Mouse (Mus musculus) ES-Bruce4 (cell line): ENCODE measurements around the gene Mapk7. TPM values are rescaled to one million over a fixed set of nuclear protein-coding genes. Genes with fewer than 3 reads are reported as not detected.

ENCODE experiments used
- H3K27ac ChIP-seq: 2 replicates; pipeline ENCODE4 v1.5.1; 2012; ENCODE audit warnings: low read length, inconsistent platforms; ENCODE audit not compliant: insufficient read depth
- H3K27me3 ChIP-seq: 2 replicates; pipeline ENCODE4 v1.6.1; 2012; ENCODE audit warnings: mild to moderate bottlenecking, low read length, inconsistent platforms; ENCODE audit not compliant: control insufficient read depth, poor library complexity, insufficient read depth, severe bottlenecking
- H3K36me3 ChIP-seq: 2 replicates; pipeline ENCODE4 v1.6.1; 2012; ENCODE audit warnings: inconsistent platforms, mild to moderate bottlenecking, low read length, moderate library complexity; ENCODE audit not compliant: control insufficient read depth, poor library complexity, insufficient read depth, severe bottlenecking
- H3K4me1 ChIP-seq: one replicate; pipeline ENCODE4 v1.8.1; 2011; ENCODE audit warnings: low read length; ENCODE audit not compliant: control insufficient read depth, insufficient read depth
- H3K4me3 ChIP-seq: 2 replicates; pipeline ENCODE4 v1.5.1; 2011; ENCODE audit warnings: low read depth, mild to moderate bottlenecking, low read length
- H3K9ac ChIP-seq: 2 replicates; pipeline ENCODE4 v1.6.1; 2012; ENCODE audit warnings: low read depth, mild to moderate bottlenecking, inconsistent platforms; ENCODE audit not compliant: poor library complexity, severe bottlenecking
- H3K9me3 ChIP-seq: replicated peaks from 2 replicates; pipeline ENCODE4 v1.6.1; 2012; ENCODE audit warnings: mild to moderate bottlenecking, low read length, inconsistent platforms; ENCODE audit not compliant: control insufficient read depth, poor library complexity, insufficient read depth, severe bottlenecking
- CTCF ChIP-seq: IDR thresholded peaks from one replicate; pipeline ENCODE4 v1.8.1; 2011; ENCODE audit warnings: low read depth, low read length
- EP300 ChIP-seq: IDR thresholded peaks from 2 replicates; pipeline ENCODE4 v1.6.1; 2011; ENCODE audit warnings: low read depth, low read length; ENCODE audit not compliant: insufficient read depth
- POLR2A ChIP-seq: IDR thresholded peaks from one replicate; pipeline ENCODE4 v1.8.1; 2011; ENCODE audit warnings: low read length; ENCODE audit not compliant: insufficient read depth
- polyA plus RNA-seq: library from polyadenylated mRNA; stranded (reverse); fragments of >200 nt; gene quantifications from 2 replicates; pipeline ENCODE4 v1.2.4, GENCODE M21; 2011; ENCODE audit warnings: low read depth; ENCODE audit not compliant: missing spikeins, insufficient read depth, insufficient read length

Gene Mapk7
- polyA plus RNA-seq, 1 experiment, result 33.3 TPM

GRCm38 (mm10) chr11:61464071-61464470 is 30.1 kb downstream of the Mapk7 start:
- H3K4me3 ChIP-seq, result no peak overlapping the region
- no peaks in the 10 kb centered on the region; the same call in 1 of the 2 replicates for H3K9me3 ChIP-seq
- no peak overlapping the region for H3K9ac ChIP-seq
- TF ChIP-seq CTCF, result no peak
- H3K27me3 ChIP-seq, result no peaks in the 10 kb centered on the region
- no peaks in the 10 kb centered on the region for H3K4me1 ChIP-seq
- H3K27ac ChIP-seq, result no peak overlapping the region
- H3K36me3 ChIP-seq, result no peaks in the 10 kb centered on the region

GRCm38 (mm10) chr11:61449499-61450292 is 44.5 kb downstream of the Mapk7 start:
- Histone ChIP-seq H3K36me3 (no peaks in the 10 kb centered on the region), H3K9me3 (no peaks in the 10 kb centered on the region), H3K9ac (no peak overlapping the region), H3K4me1 (peaks cover 3% of the 10 kb centered on the region), H3K27me3 (no peaks in the 10 kb centered on the region), H3K4me3 (no peak overlapping the region), H3K27ac (no peak overlapping the region)
- TF ChIP-seq CTCF (peak; percentile 69), POLR2A (no peak)

GRCm38 (mm10) chr11:61448599-61449225 is 45.5 kb downstream of the Mapk7 start:
- no peak for TF ChIP-seq EP300
- TF ChIP-seq POLR2A, result no peak
- TF ChIP-seq CTCF, result no peak
- no peak overlapping the region for H3K27ac ChIP-seq
- no peaks in the 10 kb centered on the region for H3K36me3 ChIP-seq
- no peak overlapping the region for H3K9ac ChIP-seq
- H3K4me1 ChIP-seq, result peaks cover 3% of the 10 kb centered on the region
- H3K27me3 ChIP-seq, result no peaks in the 10 kb centered on the region
- no peak overlapping the region for H3K4me3 ChIP-seq
- H3K9me3 ChIP-seq, result no peaks in the 10 kb centered on the region

GRCm38 (mm10) chr11:61448041-61448440 is 46.2 kb downstream of the Mapk7 start:
- Histone ChIP-seq H3K27ac (no peak overlapping the region), H3K9ac (no peak overlapping the region), H3K36me3 (no peaks in the 10 kb centered on the region), H3K4me3 (no peak overlapping the region), H3K9me3 (no peaks in the 10 kb centered on the region), H3K4me1 (peaks cover 3% of the 10 kb centered on the region), H3K27me3 (no peaks in the 10 kb centered on the region)
- TF ChIP-seq POLR2A, result no peak
- TF ChIP-seq CTCF, result no peak
- no peak for TF ChIP-seq EP300

- TF ChIP-seq CTCF (no peak), POLR2A (no peak), EP300 (no peak)
- Histone ChIP-seq H3K4me3 (no peak overlapping the region), H3K9me3 (no peaks in the 10 kb centered on the region), H3K4me1 (peaks cover 3% of the 10 kb centered on the region), H3K27me3 (no peaks in the 10 kb centered on the region), H3K9ac (no peak overlapping the region), H3K27ac (no peak overlapping the region), H3K36me3 (no peaks in the 10 kb centered on the region)
These were observed 46.9 kb downstream of the Mapk7 start for GRCm38 (mm10) chr11:61447296-61447695.

- TF ChIP-seq POLR2A (no peak), EP300 (no peak), CTCF (no peak)
- no peak overlapping the region for H3K9ac ChIP-seq
- no peak overlapping the region for H3K4me3 ChIP-seq
- no peak overlapping the region for H3K27ac ChIP-seq
- peaks cover 3% of the 10 kb centered on the region for H3K4me1 ChIP-seq
- H3K9me3 ChIP-seq, result no peaks in the 10 kb centered on the region
- H3K36me3 ChIP-seq, result no peaks in the 10 kb centered on the region
- H3K27me3 ChIP-seq, result no peaks in the 10 kb centered on the region; the same call in 1 of the 2 replicates
These were observed 50.4 kb downstream of the Mapk7 start for GRCm38 (mm10) chr11:61443807-61444206.
